Mouse (Mus musculus): ENCODE results near the gene Orai3. TPM values are rescaled to one million over a fixed set of nuclear protein-coding genes. Genes with fewer than 3 reads are reported as not detected.
A peak's percentile ranks its signal among the peaks of the same experiment; 100 is the strongest.

Orai3 gene
- polyA plus RNA-seq, 1 experiment from 2014 or later = 30.7 TPM

- 89% methylated on average over 17 of the region's 17 CpGs for WGBS
- H3K27ac ChIP-seq = no peak overlapping the region
- H3K4me1 ChIP-seq = peaks cover 12% of the 10 kb centered on the region
- peaks cover 28% of the 10 kb centered on the region for H3K36me3 ChIP-seq
- H3K4me2 ChIP-seq = no peak overlapping the region
- no peak for ATAC-seq (ENCODE audit: borderline replicate concordance, extremely low read depth, low FRiP score, low TSS enrichment)
- no peaks in the 10 kb centered on the region for H3K27me3 ChIP-seq
- H3K4me3 ChIP-seq = no peak overlapping the region
- H3K9me3 ChIP-seq = no peaks in the 10 kb centered on the region
- no peak overlapping the region for H3K9ac ChIP-seq
These were observed 32.7 kb downstream of the Orai3 start for GRCm38 (mm10) chr7:127802313-127802712.

DNA sequence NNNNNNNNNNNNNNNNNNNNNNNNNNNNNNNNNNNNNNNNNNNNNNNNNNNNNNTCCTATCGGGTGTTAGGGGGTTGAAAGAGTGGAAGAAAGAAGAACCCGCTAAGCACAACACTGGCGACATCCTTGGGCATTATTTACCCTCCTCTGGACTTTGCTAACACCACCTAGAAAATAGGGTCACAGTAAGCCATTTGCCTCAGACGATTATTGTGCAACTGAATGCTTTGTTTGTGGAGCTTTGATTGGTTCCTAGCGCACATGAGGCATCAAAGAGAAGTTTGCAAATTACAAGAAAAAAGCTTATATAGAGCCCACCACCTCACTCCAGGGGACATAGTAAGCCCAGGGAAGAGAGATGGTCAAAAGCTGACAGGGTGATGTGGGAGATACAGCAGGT lies 39.2 kb downstream of the Orai3 start:
- H3K4me3 ChIP-seq = no peak overlapping the region
- no peak for ATAC-seq (ENCODE audit: borderline replicate concordance, extremely low read depth, low FRiP score, low TSS enrichment)
- no peak overlapping the region for H3K4me2 ChIP-seq
- WGBS = 65% methylated on average over 5 of the region's 5 CpGs
- H3K9me3 ChIP-seq = no peaks in the 10 kb centered on the region
- no peaks in the 10 kb centered on the region for H3K36me3 ChIP-seq
- no peaks in the 10 kb centered on the region for H3K4me1 ChIP-seq
- no peak overlapping the region for H3K9ac ChIP-seq
- no peak overlapping the region for H3K27ac ChIP-seq
- no peaks in the 10 kb centered on the region for H3K27me3 ChIP-seq

DNA sequence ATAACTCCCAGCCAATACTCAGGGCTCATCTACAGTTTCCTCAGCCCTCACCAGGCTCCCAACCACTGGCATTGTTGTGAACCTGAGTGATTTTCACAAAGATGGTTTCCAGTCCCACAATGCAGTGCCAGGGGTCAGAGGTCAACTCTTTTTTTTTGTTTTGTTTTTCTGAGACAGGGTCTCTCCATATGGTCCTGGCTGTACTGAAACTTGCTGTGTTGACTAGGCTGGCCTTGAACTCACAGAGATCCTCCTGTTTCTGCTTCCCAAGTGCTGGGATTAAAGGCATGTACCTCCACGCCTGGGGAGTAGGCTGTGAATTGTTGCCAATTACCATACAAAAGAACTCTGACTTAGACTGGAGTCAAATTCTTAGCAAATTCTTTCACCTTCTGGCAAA lies 40.2 kb downstream of the Orai3 start:
- ATAC-seq (ENCODE audit: borderline replicate concordance, extremely low read depth, low FRiP score, low TSS enrichment) = no peak
- Histone ChIP-seq H3K4me1 (0 out of 2 replicates have a peak, but pooled peaks cover 4% of the 10 kb centered on the region), H3K36me3 (no peaks in the 10 kb centered on the region), H3K27me3 (no peaks in the 10 kb centered on the region), H3K4me3 (no peak overlapping the region), H3K9ac (no peak overlapping the region), H3K4me2 (no peak overlapping the region), H3K27ac (no peak overlapping the region), H3K9me3 (no peaks in the 10 kb centered on the region)
- WGBS = 97% methylated on average over 1 of the region's 1 CpGs

DNA sequence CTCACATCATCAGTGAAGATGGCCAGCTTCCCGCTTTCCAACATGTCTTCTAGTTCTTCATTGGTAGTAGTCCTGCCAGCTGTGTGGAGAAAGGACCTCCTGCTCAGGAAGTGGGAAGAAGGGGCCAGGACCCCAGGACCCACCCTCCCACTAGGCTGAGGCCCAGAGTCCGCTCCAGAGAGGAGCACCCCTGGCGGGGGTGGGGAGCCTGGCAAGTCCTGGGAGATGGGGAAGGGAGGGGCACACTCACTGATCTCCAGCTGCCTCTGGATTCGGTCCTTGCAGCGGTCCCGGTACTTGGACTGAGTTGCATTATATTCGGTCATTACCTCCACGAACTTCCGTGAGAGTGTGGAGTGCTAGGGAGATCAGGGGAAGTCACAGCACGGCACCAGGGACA lies 41.0 kb downstream of the Orai3 start:
- no peaks in the 10 kb centered on the region for H3K27me3 ChIP-seq
- no peaks in the 10 kb centered on the region for H3K9me3 ChIP-seq
- no peak overlapping the region for H3K9ac ChIP-seq
- H3K4me1 ChIP-seq = 0 out of 2 replicates have a peak, but pooled peaks cover 4% of the 10 kb centered on the region
- H3K36me3 ChIP-seq = no peaks in the 10 kb centered on the region
- no peak overlapping the region for H3K4me2 ChIP-seq
- WGBS = 77% methylated on average over 10 of the region's 10 CpGs
- ATAC-seq (ENCODE audit: borderline replicate concordance, extremely low read depth, low FRiP score, low TSS enrichment) = no peak
- H3K4me3 ChIP-seq = no peak overlapping the region
- H3K27ac ChIP-seq = no peak overlapping the region

DNA sequence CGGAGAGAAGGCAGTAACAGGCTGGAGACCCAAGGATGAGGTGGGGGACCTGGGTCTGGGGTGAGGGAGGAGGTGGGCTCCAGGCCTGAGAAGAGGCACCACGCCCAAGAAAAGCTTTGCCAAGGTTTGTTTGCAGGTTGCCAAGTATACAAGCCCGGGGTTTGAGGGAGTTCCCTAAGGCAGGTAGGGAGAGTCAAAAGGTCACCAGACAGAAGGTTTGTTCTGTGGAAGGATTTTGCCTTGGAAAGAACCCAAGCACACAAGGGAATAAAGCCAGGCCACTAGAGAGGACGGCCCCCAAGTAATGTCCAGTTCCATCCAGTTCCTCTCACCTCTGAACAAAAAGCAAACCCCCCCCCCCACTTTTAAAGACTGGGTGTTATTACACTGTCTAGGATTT lies 41.6 kb downstream of the Orai3 start:
- Histone ChIP-seq H3K4me2 (no peak overlapping the region), H3K4me3 (no peak overlapping the region), H3K27me3 (no peaks in the 10 kb centered on the region), H3K9ac (no peak overlapping the region), H3K4me1 (0 out of 2 replicates have a peak, but pooled peaks cover 4% of the 10 kb centered on the region), H3K36me3 (no peaks in the 10 kb centered on the region), H3K9me3 (no peaks in the 10 kb centered on the region), H3K27ac (no peak overlapping the region)
- 78% methylated on average over 4 of the region's 4 CpGs for WGBS
- no peak for ATAC-seq (ENCODE audit: borderline replicate concordance, extremely low read depth, low FRiP score, low TSS enrichment)

GRCm38 (mm10) chr7:127812292-127812691 lies 42.7 kb downstream of the Orai3 start:
- Histone ChIP-seq H3K9me3 (no peaks in the 10 kb centered on the region), H3K4me2 (no peak overlapping the region), H3K36me3 (no peaks in the 10 kb centered on the region), H3K4me3 (no peak overlapping the region), H3K27me3 (no peaks in the 10 kb centered on the region), H3K9ac (no peak overlapping the region), H3K27ac (no peak overlapping the region), H3K4me1 (0 out of 2 replicates have a peak, but pooled peaks cover 4% of the 10 kb centered on the region)
- no peak for ATAC-seq (ENCODE audit: borderline replicate concordance, extremely low read depth, low FRiP score, low TSS enrichment)
- 76% methylated on average over 3 of the region's 3 CpGs for WGBS

DNA sequence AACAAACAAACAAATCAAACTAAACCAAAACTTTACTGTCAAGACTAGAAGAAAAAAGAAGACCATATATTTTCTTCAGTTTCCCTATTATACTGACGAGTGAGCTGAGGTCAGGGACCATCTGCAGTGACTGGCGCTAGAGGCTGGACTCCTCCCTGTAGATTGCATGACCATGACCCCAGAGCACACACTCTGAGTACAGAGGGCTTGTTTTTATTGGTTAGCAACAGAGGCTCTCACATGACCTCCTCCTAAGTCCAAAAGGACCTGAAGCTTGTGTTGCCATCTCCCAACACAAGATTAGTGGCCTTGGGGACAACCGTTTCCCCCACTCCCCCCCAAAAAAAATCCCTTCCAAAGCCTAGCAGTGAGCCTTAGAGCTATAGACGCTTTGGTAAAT lies 44.2 kb downstream of the Orai3 start:
- Histone ChIP-seq H3K4me3 (no peak overlapping the region), H3K9me3 (no peaks in the 10 kb centered on the region), H3K9ac (no peak overlapping the region), H3K27me3 (no peaks in the 10 kb centered on the region), H3K4me1 (0 out of 2 replicates have a peak, but pooled peaks cover 4% of the 10 kb centered on the region), H3K27ac (peak overlapping the region; percentile 31; the same call in 1 of the 2 replicates), H3K4me2 (peak overlapping the region; percentile 30; the same call in 1 of the 2 replicates), H3K36me3 (no peaks in the 10 kb centered on the region)
- WGBS = 67% methylated on average over 4 of the region's 4 CpGs
- no peak for ATAC-seq (ENCODE audit: borderline replicate concordance, extremely low read depth, low FRiP score, low TSS enrichment)

DNA sequence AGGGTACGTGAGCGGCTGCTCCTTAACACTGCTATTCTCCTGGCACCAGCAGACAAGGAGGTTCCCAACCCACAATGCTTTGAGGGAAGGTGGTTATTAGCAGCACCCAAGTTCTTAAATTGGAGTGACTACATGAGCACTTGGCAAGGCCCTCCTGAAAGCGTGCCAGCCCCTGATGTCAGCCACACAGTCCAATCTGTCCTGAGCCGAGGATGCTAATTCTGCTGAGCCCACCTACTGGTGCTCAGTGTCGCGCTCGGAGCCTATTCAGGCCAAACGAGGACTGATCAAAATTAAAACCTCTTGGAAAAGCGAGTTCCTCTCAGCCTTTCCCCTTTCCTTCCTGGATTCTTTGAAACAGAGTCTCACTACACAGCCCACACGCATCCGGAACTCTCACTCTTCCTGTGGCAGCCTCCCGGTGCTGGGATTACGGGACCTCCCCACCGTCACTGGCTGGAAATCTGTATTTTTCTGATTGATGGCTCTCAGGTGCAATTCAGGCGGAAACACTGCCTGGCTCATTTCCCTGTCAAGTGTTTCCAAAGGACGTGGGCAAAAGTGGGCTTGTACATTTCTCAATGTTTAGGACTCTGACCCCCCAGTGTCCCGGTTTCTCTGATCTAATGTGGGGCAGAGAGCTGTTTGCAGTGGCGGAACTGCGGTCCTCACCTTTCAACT lies 44.8 kb downstream of the Orai3 start:
- H3K4me2 ChIP-seq = peak overlapping the region; percentile 30; the same call in 1 of the 2 replicates
- H3K27ac ChIP-seq = peak overlapping the region; percentile 31; the same call in 1 of the 2 replicates
- H3K9ac ChIP-seq = no peak overlapping the region
- 0 out of 2 replicates have a peak, but pooled peaks cover 4% of the 10 kb centered on the region for H3K4me1 ChIP-seq
- H3K27me3 ChIP-seq = no peaks in the 10 kb centered on the region
- no peaks in the 10 kb centered on the region for H3K9me3 ChIP-seq
- no peaks in the 10 kb centered on the region for H3K36me3 ChIP-seq
- no peak for ATAC-seq (ENCODE audit: borderline replicate concordance, extremely low read depth, low FRiP score, low TSS enrichment)
- 66% methylated on average over 19 of the region's 19 CpGs for WGBS
- no peak overlapping the region for H3K4me3 ChIP-seq

DNA sequence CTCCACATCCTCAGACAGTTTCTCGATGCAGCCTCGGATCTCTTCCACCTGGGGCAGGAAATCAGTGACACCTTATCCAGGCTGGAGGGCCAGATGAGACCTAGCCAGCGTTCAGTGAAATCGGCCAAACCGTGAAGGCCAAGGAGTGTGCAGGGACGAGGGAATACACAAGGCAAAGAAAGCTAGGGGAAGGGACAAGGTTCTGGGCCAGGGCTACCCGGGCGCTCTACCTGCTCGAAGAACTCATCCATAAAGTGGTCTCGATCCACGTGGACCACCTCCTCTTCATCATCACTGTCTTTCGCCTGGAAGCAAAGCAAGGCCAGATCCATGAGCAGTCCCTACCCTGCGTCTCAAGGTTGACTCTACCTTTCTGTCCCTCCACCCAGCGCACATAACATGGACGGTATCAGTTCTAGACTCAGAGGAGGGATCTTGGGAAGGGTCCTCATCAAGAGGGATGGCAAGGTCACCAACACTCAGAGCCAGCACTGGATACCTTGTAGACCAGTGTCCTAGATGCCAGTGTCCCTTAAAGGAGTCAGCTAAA lies 45.6 kb downstream of the Orai3 start:
- H3K9me3 ChIP-seq = no peaks in the 10 kb centered on the region
- no peak overlapping the region for H3K4me3 ChIP-seq
- no peak for ATAC-seq (ENCODE audit: borderline replicate concordance, extremely low read depth, low FRiP score, low TSS enrichment)
- H3K4me1 ChIP-seq = 0 out of 2 replicates have a peak, but pooled peaks cover 4% of the 10 kb centered on the region
- H3K36me3 ChIP-seq = no peaks in the 10 kb centered on the region
- H3K4me2 ChIP-seq = no peak overlapping the region
- no peaks in the 10 kb centered on the region for H3K27me3 ChIP-seq
- no peak overlapping the region for H3K9ac ChIP-seq
- 81% methylated on average over 15 of the region's 15 CpGs for WGBS
- no peak overlapping the region for H3K27ac ChIP-seq

DNA sequence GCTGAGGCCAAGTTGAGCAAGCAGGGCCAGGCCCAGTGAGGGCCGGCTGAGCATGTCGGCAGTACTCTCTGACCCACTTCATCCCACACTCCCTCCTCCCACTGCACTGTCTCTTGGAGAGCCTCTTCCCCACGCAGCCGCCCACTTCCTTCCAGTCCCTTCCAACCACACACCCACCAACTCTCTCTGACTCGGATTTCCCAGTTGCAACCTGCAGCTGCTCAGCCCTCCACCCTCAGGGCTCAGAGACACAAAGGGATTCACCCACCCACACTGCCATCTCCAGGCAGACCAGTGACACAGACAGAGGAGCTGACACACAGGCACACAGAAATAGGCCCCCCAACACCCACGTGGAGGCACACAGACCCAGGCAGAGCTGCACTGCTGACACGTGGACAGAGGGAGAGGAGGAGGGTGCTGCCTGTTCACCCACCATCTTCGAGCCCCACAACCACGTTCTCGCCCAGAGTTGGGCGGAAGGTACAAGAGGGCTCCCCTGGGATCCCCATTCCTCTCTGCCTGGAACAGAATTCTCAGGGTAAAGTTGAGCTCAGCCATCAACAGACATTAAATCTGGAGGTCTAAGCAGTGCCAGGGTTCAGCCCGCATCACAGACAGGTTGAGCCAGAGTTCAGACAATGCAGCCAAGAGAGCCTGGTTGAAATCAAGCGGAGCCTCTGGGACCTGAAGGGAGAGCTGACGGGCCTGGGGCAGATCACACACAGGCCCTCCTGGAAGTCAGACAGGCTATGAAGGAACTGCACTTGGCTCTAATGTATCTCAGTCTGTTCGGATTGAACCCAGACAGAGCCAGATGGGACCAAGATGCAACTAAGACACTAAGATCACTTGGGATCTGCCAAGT lies 46.6 kb downstream of the Orai3 start:
- peak; percentile 38; the same call in 1 of the 2 replicates for ATAC-seq (ENCODE audit: borderline replicate concordance, extremely low read depth, low FRiP score, low TSS enrichment)
- 0 out of 2 replicates have a peak, but pooled peaks cover 6% of the 10 kb centered on the region for H3K4me1 ChIP-seq

GRCm38 (mm10) chr7:127817053-127817452 lies 47.4 kb downstream of the Orai3 start:
- Histone ChIP-seq H3K9me3 (no peaks in the 10 kb centered on the region), H3K27me3 (no peaks in the 10 kb centered on the region), H3K27ac (no peak overlapping the region), H3K4me1 (0 out of 2 replicates have a peak, but pooled peaks cover 6% of the 10 kb centered on the region), H3K9ac (no peak overlapping the region), H3K4me2 (no peak overlapping the region), H3K4me3 (no peak overlapping the region), H3K36me3 (no peaks in the 10 kb centered on the region)
- no peak for ATAC-seq (ENCODE audit: borderline replicate concordance, extremely low read depth, low FRiP score, low TSS enrichment)
- WGBS = 65% methylated on average over 7 of the region's 7 CpGs

More for the DNA sequence above, 46.6 kb downstream of the Orai3 start:
- H3K4me2 ChIP-seq = no peak overlapping the region
- WGBS = 57% methylated on average over 15 of the region's 15 CpGs
- no peak overlapping the region for H3K9ac ChIP-seq
- H3K27ac ChIP-seq = no peak overlapping the region; the same call in 1 of the 2 replicates
- H3K27me3 ChIP-seq = no peaks in the 10 kb centered on the region
- no peaks in the 10 kb centered on the region for H3K36me3 ChIP-seq
- H3K9me3 ChIP-seq = no peaks in the 10 kb centered on the region
- no peak overlapping the region for H3K4me3 ChIP-seq
